Mouse (Mus musculus) CH12.LX (cell line): ENCODE measurements at regions not wholly inside any gene's neighbourhood (a gene's known extent, or its start where the extent isn't known, plus 50 kb on each side); places are given as distances from the start of the nearest gene placed in this dataset.

ENCODE experiments used
- DNase-seq: peaks from one replicate; pipeline ENCODE4 v3.0.0-alpha.2; 2013; ENCODE audit errors: extremely low read depth
- H3K27ac ChIP-seq: 2 replicates; pipeline ENCODE4 v1.5.1; 2012; ENCODE audit warnings: low read depth, mild to moderate bottlenecking, control low read depth, moderate library complexity; ENCODE audit not compliant: insufficient read depth
- H3K27me3 ChIP-seq: replicated peaks from 2 replicates; pipeline ENCODE3; 2012; ENCODE audit warnings: inconsistent platforms
- H3K36me3 ChIP-seq, 2 experiments: replicated peaks in 1 of 2; 2 replicates each; pipeline versions ENCODE3 to v1.6.1; 2012; ENCODE audit warnings: inconsistent platforms in 1 of 2, low read length in 1 of 2, mild to moderate bottlenecking in 1 of 2, mixed read lengths in 1 of 2, moderate library complexity in 1 of 2; ENCODE audit not compliant: control insufficient read depth in 1 of 2, insufficient read depth in 1 of 2
- H3K4me1 ChIP-seq, 2 experiments: 2 replicates each; pipeline ENCODE4 v1.6.1; 2012; ENCODE audit warnings: inconsistent platforms in 1 of 2, moderate library complexity in 1 of 2; ENCODE audit not compliant: insufficient read depth in 2 of 2, control insufficient read depth in 1 of 2
- H3K4me2 ChIP-seq: 2 replicates; pipeline ENCODE4 v1.6.1; 2012; ENCODE audit warnings: low read depth, mild to moderate bottlenecking, control low read depth; ENCODE audit not compliant: poor library complexity, insufficient read depth, severe bottlenecking
- H3K4me3 ChIP-seq, 3 experiments: fragments of 150-350 bp in 1 of 3; sonication (generic) in 1 of 3; replicated peaks in 1 of 3; 2 replicates each; pipeline versions ENCODE3 to v1.5.1; 2011 to 2012; ENCODE audit warnings: low read depth in 2 of 3, low read length in 2 of 3, mild to moderate bottlenecking in 2 of 3, moderate library complexity in 2 of 3, control low read depth in 1 of 3, improper control_type of control experiment in 1 of 3, inconsistent platforms in 1 of 3, mixed read lengths in 1 of 3; ENCODE audit not compliant: poor library complexity in 1 of 3
- H3K79me2 ChIP-seq: replicated peaks from 2 replicates; pipeline ENCODE4 v1.6.1; 2012; ENCODE audit warnings: mild to moderate bottlenecking, moderate library complexity; ENCODE audit not compliant: control insufficient read depth, poor library complexity, insufficient read depth, severe bottlenecking; ENCODE audit errors: extremely low read depth
- H3K9ac ChIP-seq: 2 replicates; pipeline ENCODE4 v1.6.1; 2012; ENCODE audit warnings: low read depth, mild to moderate bottlenecking, control low read depth, moderate library complexity; ENCODE audit not compliant: insufficient read depth
- H3K9me3 ChIP-seq: replicated peaks from 2 replicates; pipeline ENCODE3; 2012; ENCODE audit warnings: low read length, inconsistent platforms, mixed read lengths
- CHD1 ChIP-seq: IDR thresholded peaks from 2 replicates; pipeline ENCODE4 v1.6.1; 2012; ENCODE audit warnings: low read depth, low read length, improper control_type of control experiment, inconsistent platforms
- CHD2 ChIP-seq: IDR thresholded peaks from 2 replicates; pipeline ENCODE4 v1.6.1; 2011; ENCODE audit warnings: low read length, improper control_type of control experiment
- ELF1 ChIP-seq: IDR thresholded peaks from 2 replicates; pipeline ENCODE4 v1.6.1; 2014; ENCODE audit warnings: low read depth, mild to moderate bottlenecking, inconsistent platforms, low read length, improper control_type of control experiment
- EP300 ChIP-seq: IDR thresholded peaks from 2 replicates; pipeline ENCODE4 v1.6.1; 2011; ENCODE audit warnings: low read length, improper control_type of control experiment
- ETS1 ChIP-seq: conservative IDR thresholded peaks from 2 replicates; pipeline ENCODE4 v1.6.1; 2012; ENCODE audit warnings: low read depth, mild to moderate bottlenecking, inconsistent platforms, low read length, improper control_type of control experiment, moderate library complexity
- GABPA ChIP-seq: IDR thresholded peaks from 2 replicates; pipeline ENCODE4 v1.6.1; 2012; ENCODE audit warnings: low read depth, low read length, improper control_type of control experiment, inconsistent platforms; ENCODE audit not compliant: insufficient replicate concordance
- HCFC1 ChIP-seq: IDR thresholded peaks from 2 replicates; pipeline ENCODE4 v1.6.1; 2012; ENCODE audit warnings: low read depth, mild to moderate bottlenecking, inconsistent platforms, low read length, improper control_type of control experiment
- JUND ChIP-seq: conservative IDR thresholded peaks from 2 replicates; pipeline ENCODE4 v1.6.1; 2011; ENCODE audit warnings: low read depth, low read length, improper control_type of control experiment
- KAT2A ChIP-seq: IDR thresholded peaks from 2 replicates; pipeline ENCODE4 v1.6.1; 2012; ENCODE audit warnings: low read length, improper control_type of control experiment, inconsistent platforms; ENCODE audit not compliant: insufficient replicate concordance
- MAFK ChIP-seq: IDR thresholded peaks from 2 replicates; pipeline ENCODE4 v1.6.1; 2011; ENCODE audit warnings: low read length, improper control_type of control experiment; ENCODE audit not compliant: insufficient replicate concordance
- MEF2A ChIP-seq: IDR thresholded peaks from 2 replicates; pipeline ENCODE4 v1.6.1; 2014; ENCODE audit warnings: low read depth, mild to moderate bottlenecking, inconsistent platforms, low read length, improper control_type of control experiment, borderline replicate concordance
- MXI1 ChIP-seq: IDR thresholded peaks from 2 replicates; pipeline ENCODE4 v1.6.1; 2011; ENCODE audit warnings: mild to moderate bottlenecking, low read depth, low read length, improper control_type of control experiment
- MYC ChIP-seq: IDR thresholded peaks from 2 replicates; pipeline ENCODE4 v1.6.1; 2011; ENCODE audit warnings: low read depth, mild to moderate bottlenecking, improper control_type of control experiment, low read length
- NELFE ChIP-seq: IDR thresholded peaks from 2 replicates; pipeline ENCODE4 v1.6.1; 2011; ENCODE audit warnings: low read depth, low read length, improper control_type of control experiment
- NRF1 ChIP-seq: IDR thresholded peaks from 2 replicates; pipeline ENCODE4 v1.6.1; 2014; ENCODE audit warnings: low read depth, mild to moderate bottlenecking, inconsistent platforms, low read length, improper control_type of control experiment, moderate library complexity
- POLR2AphosphoS2 ChIP-seq: IDR thresholded peaks from 2 replicates; pipeline ENCODE4 v1.6.1; 2011; ENCODE audit warnings: low read depth, low read length, improper control_type of control experiment
- RCOR1 ChIP-seq: conservative IDR thresholded peaks from 2 replicates; pipeline ENCODE4 v1.6.1; 2012; ENCODE audit warnings: low read depth, mild to moderate bottlenecking, inconsistent platforms, low read length, improper control_type of control experiment
- SIN3A ChIP-seq: IDR thresholded peaks from 2 replicates; pipeline ENCODE4 v1.6.1; 2012; ENCODE audit warnings: low read length, improper control_type of control experiment, inconsistent platforms
- TBP ChIP-seq: conservative IDR thresholded peaks from 2 replicates; pipeline ENCODE4 v1.6.1; 2011; ENCODE audit warnings: low read depth, low read length, improper control_type of control experiment
- TCF12 ChIP-seq: IDR thresholded peaks from 2 replicates; pipeline ENCODE4 v1.6.1; 2014; ENCODE audit warnings: low read depth, mild to moderate bottlenecking, inconsistent platforms, low read length, improper control_type of control experiment
- UBTF ChIP-seq: IDR thresholded peaks from 2 replicates; pipeline ENCODE4 v1.6.1; 2012; ENCODE audit warnings: low read depth, mild to moderate bottlenecking, inconsistent platforms, low read length, improper control_type of control experiment, moderate library complexity
- ZC3H11A ChIP-seq: IDR thresholded peaks from 2 replicates; pipeline ENCODE4 v1.6.1; 2012; ENCODE audit warnings: low read depth, mild to moderate bottlenecking, inconsistent platforms, low read length, improper control_type of control experiment
- ZMIZ1 ChIP-seq: IDR thresholded peaks from 2 replicates; pipeline ENCODE4 v1.6.1; 2012; ENCODE audit warnings: low read depth, mild to moderate bottlenecking, inconsistent platforms, low read length, improper control_type of control experiment
- ZNF384 ChIP-seq: IDR thresholded peaks from 2 replicates; pipeline ENCODE4 v1.6.1; 2012; ENCODE audit warnings: low read depth, low read length, improper control_type of control experiment, inconsistent platforms
- dilution Hi-C: fragments of 300-500 bp; cut with MboI; formaldehyde crosslinking; loops from 2 replicates; pipeline ENCODE4 v1.14.3; 2020; ENCODE audit warnings: low sequenced_read_pairs; ENCODE audit not compliant: extremely low pct_unique_long_range_greater_than_20kb, extremely low pct_ligation_motif_present
- in situ Hi-C: fragments of 300-500 bp; cut with MboI; formaldehyde crosslinking; loops from 3 replicates; pipeline ENCODE4 v1.14.3; 2019; ENCODE audit warnings: low sequenced_read_pairs, low pct_ligation_motif_present, low pct_unique_long_range_greater_than_20kb, mixed read lengths

- no peak for DNase-seq
- Histone ChIP-seq H3K4me3 (no peak overlapping the region), H3K27ac (no peak overlapping the region), H3K4me1 (no peaks in the 10 kb centered on the region), H3K9ac (no peak overlapping the region), H3K4me2 (no peak overlapping the region), H3K9me3 (no peaks in the 10 kb centered on the region), H3K36me3 (no peaks in the 10 kb centered on the region), H3K27me3 (no peaks in the 10 kb centered on the region), H3K79me2 (no peaks in the 10 kb centered on the region)
- TF ChIP-seq TBP, result no peak
- TF ChIP-seq MAFK, result no peak
- no peak for TF ChIP-seq NELFE
- TF ChIP-seq CHD1, result no peak
- TF ChIP-seq MYC, result no peak
- no peak for TF ChIP-seq RCOR1
- TF ChIP-seq CHD2, result no peak
- TF ChIP-seq GABPA, result no peak
- TF ChIP-seq UBTF, result no peak
- no peak for TF ChIP-seq KAT2A
- in situ Hi-C loops (no loop called here), dilution Hi-C loops (no loop called here)
Measured at GRCm38 (mm10) chr7:111245067-111245466, 162.2 kb upstream of the Eif4g2 start.

GRCm38 (mm10) chr7:111243831-111244230 is 161.0 kb upstream of the Eif4g2 start:
- Histone ChIP-seq H3K9me3 (peaks cover 2% of the 10 kb centered on the region), H3K27ac (no peak overlapping the region), H3K4me3 (no peak overlapping the region), H3K79me2 (no peaks in the 10 kb centered on the region), H3K36me3 (no peaks in the 10 kb centered on the region), H3K4me2 (no peak overlapping the region), H3K9ac (no peak overlapping the region), H3K4me1 (no peaks in the 10 kb centered on the region), H3K27me3 (no peaks in the 10 kb centered on the region)
- in situ Hi-C loops (no loop called here), dilution Hi-C loops (no loop called here)
- DNase-seq, result no peak
- TF ChIP-seq MYC, result no peak
- TF ChIP-seq ZMIZ1, result no peak
- TF ChIP-seq TCF12, result no peak
- no peak for TF ChIP-seq EP300
- TF ChIP-seq ETS1, result no peak
- TF ChIP-seq ELF1, result no peak
- TF ChIP-seq POLR2AphosphoS2, result no peak
- no peak for TF ChIP-seq MEF2A
- TF ChIP-seq NRF1, result no peak
- no peak for TF ChIP-seq MXI1
- no peak for TF ChIP-seq HCFC1
- no peak for TF ChIP-seq JUND
- no peak for TF ChIP-seq SIN3A
- TF ChIP-seq KAT2A, result no peak
- no peak for TF ChIP-seq ZNF384
- no peak for TF ChIP-seq ZC3H11A
